Mouse (Mus musculus) effector memory CD4-positive, alpha-beta T cell, adult 7 months (primary cell): ENCODE measurements around the gene Oma1. TPM values are rescaled to one million over a fixed set of nuclear protein-coding genes. Genes with fewer than 3 reads are reported as not detected.

Experiments
- polyA plus RNA-seq: library from polyadenylated mRNA; unstranded; fragments of 100-300 nt; shearing (Covaris generic); gene quantifications from one replicate; pipeline ENCODE4 v1.2.1, GENCODE M21; 2017

Oma1 gene
- 16.3 TPM for polyA plus RNA-seq

GRCm38 (mm10) chr4:103313587-103314525 lies at the start of gene Oma1:
Oma1 (plus strand) TSS chr4:103313812.

GRCm38 (mm10) chr4:103290763-103291162 lies 22.8 kb upstream of the Oma1 start, which contains the start of gene 4921539E11Rik:
4921539E11Rik (minus strand) TSS chr4:103290863.

Other genes with a start within 250 kb of the Oma1 start
- gene Mier1, start 199.4 kb upstream of the Oma1 start, polyA plus RNA-seq, result 75.3 TPM
- 0.50 TPM for gene Wdr78, start 199.3 kb upstream of the Oma1 start, polyA plus RNA-seq
- gene Slc35d1, start 98.6 kb upstream of the Oma1 start, polyA plus RNA-seq, result 37.1 TPM
- gene 4921539E11Rik, start 22.9 kb upstream of the Oma1 start, polyA plus RNA-seq, result not detected